ENCODE assay signal across 21 mouse cellular contexts in genomic region chr10:74938410-74938809, GRCm38 (mm10). TPM values are rescaled to one million over a fixed set of nuclear protein-coding genes. Genes with fewer than 3 reads are reported as not detected.
DNase-seq lines count a peak whose midpoint lies in the region; ATAC-seq and TF ChIP-seq lines count a peak whose summit lies in the region.
"Had no signal": no experiment of that assay in that cellular context is flagged by ENCODE, and none has a peak within 500 bp of the region (broad histone marks: within the 10 kb centered on the region; RNA-seq: fewer than 3 reads in every experiment).

No protein-coding gene starts in this region.

- no peaks in the 10 kb centered on the region for H3K36me3 ChIP-seq in hindbrain, postnatal 0 days (ENCODE audit: insufficient read depth, low read length)
- H3K36me3 ChIP-seq in hindbrain, embryonic 16.5 days (ENCODE audit: control insufficient read depth, insufficient read depth, low read length), result no peaks in the 10 kb centered on the region
- H3K36me3 ChIP-seq in liver, adult 2 months (ENCODE audit: control insufficient read depth, insufficient read depth, low read length), result no peaks in the 10 kb centered on the region
- H3K36me3 ChIP-seq in liver, embryonic 12.5 days, result no peaks in the 10 kb centered on the region
- H3K36me3 ChIP-seq in midbrain, postnatal 0 days (ENCODE audit: insufficient read depth, low read length), result no peaks in the 10 kb centered on the region
- no peaks in the 10 kb centered on the region for H3K36me3 ChIP-seq in midbrain, embryonic 10.5 days
- H3K36me3 ChIP-seq: embryonic facial prominence, embryonic 12.5 days; hindbrain, embryonic 10.5 days; limb, embryonic 15.5 days; midbrain, embryonic 13.5 days had no signal

- no peak overlapping the region for H3K9ac ChIP-seq in hindbrain, postnatal 0 days (replicated peaks; ENCODE audit: low read length)
- no peak overlapping the region for H3K9ac ChIP-seq in hindbrain, embryonic 16.5 days (ENCODE audit: low read depth, low read length)
- no peak overlapping the region for H3K9ac ChIP-seq in liver, adult 2 months (ENCODE audit: low read depth, low read length)
- H3K9ac ChIP-seq in liver, embryonic 12.5 days, result no peak overlapping the region
- H3K9ac ChIP-seq in midbrain, postnatal 0 days (replicated peaks; ENCODE audit: low read length, poor library complexity, severe bottlenecking), result no peak overlapping the region
- H3K9ac ChIP-seq: embryonic facial prominence, embryonic 12.5 days; forebrain, embryonic 13.5 days; limb, embryonic 15.5 days; midbrain, embryonic 13.5 days had no signal

- no peaks in the 10 kb centered on the region for H3K79me2 ChIP-seq in liver, adult 2 months (ENCODE audit: control insufficient read depth, insufficient read depth, low read length)

- TF ChIP-seq CTCF in hindbrain, postnatal 0 days (IDR thresholded peaks at IDR 0.05; ENCODE audit: low read depth), result peak; percentile 47
- 0 out of 2 replicates have a peak, but pooled peaks have one; percentile 10 for TF ChIP-seq CTCF in liver, adult 2 months (IDR thresholded peaks at IDR 0.05; ENCODE audit: low read depth, low read length)
- peak; percentile 47 for TF ChIP-seq CTCF in midbrain, postnatal 0 days (IDR thresholded peaks at IDR 0.05)

- WGBS in hindbrain, postnatal 0 days, result 70% methylated on average over 5 of the region's 5 CpGs
- 71% methylated on average over 5 of the region's 5 CpGs for WGBS in hindbrain, embryonic 16.5 days
- 53% methylated on average over 5 of the region's 5 CpGs for WGBS in liver, adult 2 months
- 51% methylated on average over 5 of the region's 5 CpGs for WGBS in liver, embryonic 12.5 days (ENCODE audit: insufficient replicate concordance)
- 78% methylated on average over 5 of the region's 5 CpGs for WGBS in midbrain, postnatal 0 days
- WGBS in midbrain, embryonic 10.5 days, result 70% methylated on average over 5 of the region's 5 CpGs

- H3K27ac ChIP-seq in hindbrain, postnatal 0 days, result no peak overlapping the region
- no peak overlapping the region for H3K27ac ChIP-seq in hindbrain, embryonic 16.5 days (ENCODE audit: low read depth, low read length)
- no peak overlapping the region for H3K27ac ChIP-seq in liver, adult 2 months (replicated peaks; ENCODE audit: insufficient read depth, low read depth, low read length)
- no peak overlapping the region for H3K27ac ChIP-seq in liver, embryonic 12.5 days
- no peak overlapping the region for H3K27ac ChIP-seq in midbrain, postnatal 0 days (ENCODE audit: low read depth, low read length)
- H3K27ac ChIP-seq in midbrain, embryonic 10.5 days (replicated peaks), result no peak overlapping the region
- H3K27ac ChIP-seq: embryonic facial prominence, embryonic 12.5 days; forebrain, embryonic 13.5 days; hindbrain, embryonic 10.5 days; limb, embryonic 15.5 days; midbrain, embryonic 13.5 days had no signal

- H3K9me3 ChIP-seq in hindbrain, postnatal 0 days (ENCODE audit: low read length), result no peaks in the 10 kb centered on the region
- H3K9me3 ChIP-seq in hindbrain, embryonic 16.5 days (ENCODE audit: control insufficient read depth, low read length), result no peaks in the 10 kb centered on the region
- no peaks in the 10 kb centered on the region for H3K9me3 ChIP-seq in liver, embryonic 12.5 days (replicated peaks)
- H3K9me3 ChIP-seq in midbrain, postnatal 0 days (ENCODE audit: low read length), result no peaks in the 10 kb centered on the region
- no peaks in the 10 kb centered on the region for H3K9me3 ChIP-seq in midbrain, embryonic 10.5 days (replicated peaks)
- H3K9me3 ChIP-seq: embryonic facial prominence, embryonic 12.5 days; forebrain, embryonic 13.5 days; hindbrain, embryonic 10.5 days; limb, embryonic 15.5 days; midbrain, embryonic 13.5 days had no signal

- DNase-seq in hindbrain, postnatal 0 days (ENCODE audit: low spot score), result no peak
- no peak for DNase-seq in liver, adult 2 months (ENCODE audit: extremely low read depth, low read depth, low spot score)
- DNase-seq in midbrain, postnatal 0 days (ENCODE audit: low spot score), result no peak
- no peak for DNase-seq in midbrain, embryonic 10.5 days (ENCODE audit: low spot score)
- DNase-seq: adrenal gland, adult 8-10 months; B cell, adult 2 months; cerebellum, adult 18-20 months; cerebellum, postnatal 14 days; gastrocnemius, postnatal 10 days; kidney, adult 18-20 months; left cerebral cortex, postnatal 4 days had no signal

- no peak for ATAC-seq in hindbrain, postnatal 0 days
- no peak for ATAC-seq in hindbrain, embryonic 16.5 days
- no peak for ATAC-seq in liver, embryonic 12.5 days
- no peak for ATAC-seq in midbrain, postnatal 0 days (ENCODE audit: low FRiP score)
- ATAC-seq in erythroid progenitor cell, adult 5-6 weeks (replicated peaks; ENCODE audit: low FRiP score, poor library complexity, severe bottlenecking), result no peak
- ATAC-seq: forebrain, embryonic 13.5 days; midbrain, embryonic 13.5 days had no signal

- no peak for TF ChIP-seq POLR2A in liver, adult 2 months (IDR thresholded peaks at IDR 0.05; ENCODE audit: extremely low read depth, insufficient read depth, low read length)

- H3K4me1 ChIP-seq in hindbrain, postnatal 0 days (ENCODE audit: insufficient read depth, low read length), result no peaks in the 10 kb centered on the region
- H3K4me1 ChIP-seq in hindbrain, embryonic 16.5 days (ENCODE audit: control insufficient read depth, insufficient read depth, low read depth, low read length), result peaks cover 2% of the 10 kb centered on the region; the same call in 1 of the 2 replicates
- H3K4me1 ChIP-seq in liver, adult 2 months (ENCODE audit: control insufficient read depth, insufficient read depth, low read length), result no peaks in the 10 kb centered on the region
- no peaks in the 10 kb centered on the region for H3K4me1 ChIP-seq in liver, embryonic 12.5 days
- no peaks in the 10 kb centered on the region for H3K4me1 ChIP-seq in midbrain, postnatal 0 days (ENCODE audit: insufficient read depth, low read length)
- H3K4me1 ChIP-seq in midbrain, embryonic 10.5 days, result no peaks in the 10 kb centered on the region
- H3K4me1 ChIP-seq: embryonic facial prominence, embryonic 12.5 days; forebrain, embryonic 13.5 days; hindbrain, embryonic 10.5 days; limb, embryonic 15.5 days; midbrain, embryonic 13.5 days had no signal

- H3K4me2 ChIP-seq in hindbrain, postnatal 0 days (ENCODE audit: low read depth, low read length), result no peak overlapping the region
- H3K4me2 ChIP-seq in hindbrain, embryonic 16.5 days (ENCODE audit: low read length), result no peak overlapping the region
- H3K4me2 ChIP-seq in liver, embryonic 12.5 days, result no peak overlapping the region
- H3K4me2 ChIP-seq in midbrain, postnatal 0 days (ENCODE audit: low read depth, low read length, poor library complexity, severe bottlenecking), result no peak overlapping the region
- H3K4me2 ChIP-seq: embryonic facial prominence, embryonic 12.5 days; forebrain, embryonic 13.5 days; heart, embryonic 11.5 days; limb, embryonic 15.5 days; midbrain, embryonic 13.5 days had no signal

- H3K27me3 ChIP-seq in hindbrain, postnatal 0 days (ENCODE audit: insufficient read depth, low read length), result no peaks in the 10 kb centered on the region
- H3K27me3 ChIP-seq in hindbrain, embryonic 16.5 days (replicated peaks; ENCODE audit: control insufficient read depth, insufficient read depth, low read length), result no peaks in the 10 kb centered on the region
- no peaks in the 10 kb centered on the region for H3K27me3 ChIP-seq in liver, adult 2 months (ENCODE audit: control insufficient read depth, insufficient read depth, low read length)
- H3K27me3 ChIP-seq in liver, embryonic 12.5 days (replicated peaks), result no peaks in the 10 kb centered on the region
- H3K27me3 ChIP-seq in midbrain, postnatal 0 days (ENCODE audit: insufficient read depth, low read length), result no peaks in the 10 kb centered on the region
- no peaks in the 10 kb centered on the region for H3K27me3 ChIP-seq in midbrain, embryonic 10.5 days (ENCODE audit: low read depth, poor library complexity, severe bottlenecking)
- H3K27me3 ChIP-seq: embryonic facial prominence, embryonic 12.5 days; forebrain, embryonic 13.5 days; limb, embryonic 15.5 days; midbrain, embryonic 13.5 days had no signal

- no peak overlapping the region for H3K4me3 ChIP-seq in hindbrain, postnatal 0 days (ENCODE audit: low read length)
- H3K4me3 ChIP-seq in hindbrain, embryonic 16.5 days (ENCODE audit: low read length), result no peak overlapping the region
- H3K4me3 ChIP-seq in liver, adult 2 months (ENCODE audit: insufficient read depth, low read depth, low read length), result no peak overlapping the region
- H3K4me3 ChIP-seq in liver, embryonic 12.5 days, result no peak overlapping the region
- no peak overlapping the region for H3K4me3 ChIP-seq in midbrain, postnatal 0 days (ENCODE audit: low read depth, low read length)
- H3K4me3 ChIP-seq in midbrain, embryonic 10.5 days, result no peak overlapping the region
- H3K4me3 ChIP-seq: embryonic facial prominence, embryonic 12.5 days; forebrain, embryonic 13.5 days; hindbrain, embryonic 10.5 days; limb, embryonic 15.5 days; midbrain, embryonic 13.5 days had no signal

RNA-seq across cellular contexts. Expression of gene Gnaz, which starts 28.6 kb away (rescaled TPM):
- total RNA-seq in hindbrain, postnatal 0 days (2014; rRNA removed), result 166 and 178 TPM in 2 replicates
- 88.3 and 99.9 TPM in 2 replicates for polyA plus RNA-seq in hindbrain, postnatal 0 days (2015; fragmentation: Nextera tagmentation; extraction: Ambion mirVana)
- polyA plus RNA-seq in hindbrain, embryonic 16.5 days (2015; fragmentation: Nextera tagmentation; extraction: Ambion mirVana), result 87.3 and 96.0 TPM in 2 replicates
- 0.07 and 0.09 TPM in 2 replicates for total RNA-seq in liver, adult 2 months (2014; rRNA removed)
- polyA plus RNA-seq in liver, adult 2 months (2012; rRNA removed), result 0.14 TPM in 1 of 2 replicates, not detected in the other
- 9.0 and 9.6 TPM in 2 replicates for polyA plus RNA-seq in liver, embryonic 12.5 days (2016; fragmentation: Nextera tagmentation; extraction: Ambion mirVana)
- 217 and 219 TPM in 2 replicates for total RNA-seq in midbrain, postnatal 0 days (2014; rRNA removed)
- polyA plus RNA-seq in midbrain, postnatal 0 days (2015; fragmentation: Nextera tagmentation; extraction: Ambion mirVana), result 132 and 133 TPM in 2 replicates
- polyA plus RNA-seq in midbrain, embryonic 10.5 days (2016; fragmentation: Nextera tagmentation; extraction: Ambion mirVana), result 7.6 and 10.9 TPM in 2 replicates
- total RNA-seq in erythroid progenitor cell, adult 5-6 weeks (2015; ENCODE audit: low replicate concordance), result not detected in 2 replicates
- 0.38 TPM in 1 of 2 replicates, not detected in the other for total RNA-seq in erythroid progenitor cell, adult 5-6 weeks (2017; ENCODE audit: low replicate concordance)
- total RNA-seq: MEL had no signal
